9 mouse cellular contexts compared by ENCODE assay signal in genomic region chr19:32715201-32715600, GRCm38 (mm10). TPM values are rescaled to one million over a fixed set of nuclear protein-coding genes. Genes with fewer than 3 reads are reported as not detected.
DNase-seq lines count a peak whose midpoint lies in the region; ATAC-seq and TF ChIP-seq lines count a peak whose summit lies in the region.
"Had no signal": no experiment of that assay in that cellular context is flagged by ENCODE, and none has a peak within 500 bp of the region (broad histone marks: within the 10 kb centered on the region; RNA-seq: fewer than 3 reads in every experiment).

No protein-coding gene starts in this region.

- no peak overlapping the region for H3K4me3 ChIP-seq in kidney, embryonic 16.5 days (ENCODE audit: low read length)
- H3K4me3 ChIP-seq in kidney, postnatal 0 days (replicated peaks; ENCODE audit: low read depth, low read length), result no peak overlapping the region
- no peak overlapping the region for H3K4me3 ChIP-seq in liver, embryonic 14.5 days (ENCODE audit: insufficient read depth in 1 of 2, low read depth in 2 of 2, low read length in 2 of 2)
- H3K4me3 ChIP-seq: embryonic facial prominence, embryonic 15.5 days had no signal

- no peak for TF ChIP-seq EP300 in liver, embryonic 14.5 days (IDR thresholded peaks at IDR 0.05; ENCODE audit: low read depth)

- peak; percentile 94 for TF ChIP-seq CTCF in kidney, postnatal 0 days (IDR thresholded peaks at IDR 0.05; ENCODE audit: low read depth)
- TF ChIP-seq CTCF in liver, embryonic 14.5 days (IDR thresholded peaks at IDR 0.05; ENCODE audit: low read depth), result peak; percentile 88

- H3K27ac ChIP-seq in kidney, embryonic 16.5 days (ENCODE audit: low read length), result no peak overlapping the region
- no peak overlapping the region for H3K27ac ChIP-seq in kidney, postnatal 0 days
- no peak overlapping the region for H3K27ac ChIP-seq in liver, embryonic 14.5 days
- H3K27ac ChIP-seq: embryonic facial prominence, embryonic 15.5 days had no signal

- H3K4me2 ChIP-seq in kidney, embryonic 16.5 days (replicated peaks; ENCODE audit: low read depth, low read length), result no peak overlapping the region
- no peak overlapping the region for H3K4me2 ChIP-seq in kidney, postnatal 0 days (ENCODE audit: low read length)
- no peak overlapping the region for H3K4me2 ChIP-seq in liver, embryonic 14.5 days (ENCODE audit: low read depth)
- H3K4me2 ChIP-seq: embryonic facial prominence, embryonic 15.5 days had no signal

- DNase-seq in kidney, adult 11 months, result peak; percentile 75
- DNase-seq in c-Kit-positive CD71-negative TER-119-negative erythroid progenitor cells, embryonic 14.5 days (ENCODE audit: low read depth), result peak; percentile 44
- peak; percentile 86 for DNase-seq in kidney, postnatal 0 days (ENCODE audit: low spot score)
- DNase-seq in liver, embryonic 14.5 days (ENCODE audit: low read depth in 3 of 3, low spot score in 3 of 3), result peak; percentile 39 to 47 (median 40)
- DNase-seq in ovary, postnatal 36 days (ENCODE audit: low spot score), result peak; percentile 71
- peak; percentile 76 for DNase-seq in thymus, postnatal 14 days

- no peaks in the 10 kb centered on the region for H3K36me3 ChIP-seq in kidney, embryonic 16.5 days (ENCODE audit: insufficient read depth, low read length)
- no peaks in the 10 kb centered on the region for H3K36me3 ChIP-seq in kidney, postnatal 0 days (ENCODE audit: insufficient read depth, low read length)
- H3K36me3 ChIP-seq in liver, embryonic 14.5 days (replicated peaks; ENCODE audit: control insufficient read depth, insufficient read depth, low read depth), result no peaks in the 10 kb centered on the region
- H3K36me3 ChIP-seq: embryonic facial prominence, embryonic 15.5 days had no signal

- WGBS in kidney, embryonic 16.5 days, result 4% methylated on average over 3 of the region's 3 CpGs
- WGBS in kidney, postnatal 0 days, result 3% methylated on average over 3 of the region's 3 CpGs
- 4% methylated on average over 3 of the region's 3 CpGs for WGBS in liver, embryonic 14.5 days (ENCODE audit: insufficient replicate concordance)

- no peak overlapping the region for H3K9ac ChIP-seq in kidney, embryonic 16.5 days (replicated peaks; ENCODE audit: low read length)
- no peak overlapping the region for H3K9ac ChIP-seq in kidney, postnatal 0 days (ENCODE audit: low read depth, low read length)
- no peak overlapping the region for H3K9ac ChIP-seq in liver, embryonic 14.5 days (replicated peaks)
- H3K9ac ChIP-seq: embryonic facial prominence, embryonic 15.5 days had no signal

- H3K4me1 ChIP-seq in kidney, embryonic 16.5 days (ENCODE audit: insufficient read depth, low read length), result peaks cover 20% of the 10 kb centered on the region
- H3K4me1 ChIP-seq in kidney, postnatal 0 days (replicated peaks; ENCODE audit: insufficient read depth, low read length), result peaks cover 13% of the 10 kb centered on the region
- peaks cover 8 to 9% of the 10 kb centered on the region in 2 experiments for H3K4me1 ChIP-seq in liver, embryonic 14.5 days (replicated peaks; ENCODE audit: control insufficient read depth in 2 of 2, insufficient read depth in 2 of 2, low read length in 1 of 2)

- ATAC-seq in kidney, embryonic 16.5 days (ENCODE audit: low FRiP score, low TSS enrichment), result no peak
- peak; percentile 55 for ATAC-seq in frontal cortex, adult (ENCODE audit: low TSS enrichment)
- no peak for ATAC-seq in kidney, postnatal 0 days (replicated peaks; ENCODE audit: low FRiP score, low read depth)
- no peak for ATAC-seq in liver, embryonic 14.5 days (ENCODE audit: insufficient read depth)

- H3K27me3 ChIP-seq in kidney, embryonic 16.5 days (ENCODE audit: insufficient read depth, low read length), result no peaks in the 10 kb centered on the region
- H3K27me3 ChIP-seq in kidney, postnatal 0 days (ENCODE audit: insufficient read depth, low read length), result no peaks in the 10 kb centered on the region
- H3K27me3 ChIP-seq in liver, embryonic 14.5 days (ENCODE audit: control insufficient read depth, insufficient read depth, low read length), result no peaks in the 10 kb centered on the region
- H3K27me3 ChIP-seq: embryonic facial prominence, embryonic 15.5 days had no signal

- peaks cover 4% of the 10 kb centered on the region; the same call in 1 of the 2 replicates for H3K9me3 ChIP-seq in kidney, embryonic 16.5 days (ENCODE audit: low read length)
- no peaks in the 10 kb centered on the region for H3K9me3 ChIP-seq in kidney, postnatal 0 days (replicated peaks; ENCODE audit: low read length)
- H3K9me3 ChIP-seq in liver, embryonic 14.5 days (ENCODE audit: control insufficient read depth, low read length), result no peaks in the 10 kb centered on the region
- H3K9me3 ChIP-seq: embryonic facial prominence, embryonic 15.5 days had no signal

RNA-seq across cellular contexts. Expression of gene Atad1, which starts 24.4 kb away (rescaled TPM):
- polyA plus RNA-seq in kidney, embryonic 16.5 days (2015; fragmentation: Nextera tagmentation; extraction: Ambion mirVana), result 88.0 and 90.3 TPM in 2 replicates
- 79.2 and 83.7 TPM in 2 replicates for polyA plus RNA-seq in kidney, postnatal 0 days (2015; fragmentation: Nextera tagmentation; extraction: Ambion mirVana)
- 6.5 and 9.9 TPM in 2 replicates for polyA plus RNA-seq in liver, embryonic 14.5 days (2012; rRNA removed)
- 20.9 and 22.3 TPM in 2 replicates for polyA plus RNA-seq in liver, embryonic 14.5 days (2014; fragmentation: Nextera tagmentation; extraction: Ambion mirVana)

RNA-seq across cellular contexts. Expression of gene Pten, which starts 42.1 kb away (rescaled TPM):
- polyA plus RNA-seq in kidney, embryonic 16.5 days (2015; fragmentation: Nextera tagmentation; extraction: Ambion mirVana), result 6.5 and 7.8 TPM in 2 replicates
- polyA plus RNA-seq in kidney, postnatal 0 days (2015; fragmentation: Nextera tagmentation; extraction: Ambion mirVana), result 8.9 and 9.2 TPM in 2 replicates
- 3.1 and 4.3 TPM in 2 replicates for polyA plus RNA-seq in liver, embryonic 14.5 days (2012; rRNA removed)
- 3.5 and 3.9 TPM in 2 replicates for polyA plus RNA-seq in liver, embryonic 14.5 days (2014; fragmentation: Nextera tagmentation; extraction: Ambion mirVana)
